Mouse (Mus musculus): ENCODE results near the gene Fam24b. TPM values are rescaled to one million over a fixed set of nuclear protein-coding genes. Genes with fewer than 3 reads are reported as not detected.

The Fam24b gene
- total RNA-seq, 1 experiment from 2014 or later, result not detected

GRCm38 (mm10) chr7:131303340-131303739, 26.0 kb downstream of the Fam24b start:
- no peak for ATAC-seq (ENCODE audit: extremely low read depth, insufficient number of reproducible peaks, low FRiP score, poor library complexity, severe bottlenecking)

GRCm38 (mm10) chr7:131297151-131297550, 32.2 kb downstream of the Fam24b start:
- ATAC-seq (ENCODE audit: extremely low read depth, insufficient number of reproducible peaks, low FRiP score, poor library complexity, severe bottlenecking), result no peak

Other genes with a start within 250 kb of the Fam24b start
- not detected in 2 replicates for gene 4933402N03Rik, start 183.2 kb downstream of the Fam24b start, total RNA-seq (2017)
- not detected in 2 replicates for gene 5430419D17Rik, start 155.1 kb downstream of the Fam24b start, total RNA-seq (2017)
- not detected in 2 replicates for gene Cuzd1, start 7.2 kb downstream of the Fam24b start, total RNA-seq (2017)
- gene Fam24a, start 4.3 kb upstream of the Fam24b start, total RNA-seq (2017), result not detected in 2 replicates
- 6.6 and 7.2 TPM in 2 replicates for gene 2310057M21Rik, start 33.2 kb upstream of the Fam24b start, total RNA-seq (2017)
- 10.5 and 14.0 TPM in 2 replicates for gene Pstk, start 41.6 kb upstream of the Fam24b start, total RNA-seq (2017)
- 30.1 and 31.6 TPM in 2 replicates for gene Ikzf5, start 81.0 kb upstream of the Fam24b start, total RNA-seq (2017)
- 36.5 and 39.2 TPM in 2 replicates for gene Acadsb, start 81.1 kb upstream of the Fam24b start, total RNA-seq (2017)
- gene Hmx3, start 213.4 kb upstream of the Fam24b start, total RNA-seq (2017), result not detected in 2 replicates
- not detected in 2 replicates for gene Hmx2, start 219.3 kb upstream of the Fam24b start, total RNA-seq (2017)
- 51.1 and 52.5 TPM in 2 replicates for gene Bub3, start 230.7 kb upstream of the Fam24b start, total RNA-seq (2017)

Data from neutrophil, adult 5-6 weeks (primary cell).